Mouse (Mus musculus): ENCODE measurements at regions not wholly inside any gene's neighbourhood (a gene's known extent, or its start where the extent isn't known, plus 50 kb on each side); places are given as distances from the start of the nearest gene placed in this dataset.

DNA sequence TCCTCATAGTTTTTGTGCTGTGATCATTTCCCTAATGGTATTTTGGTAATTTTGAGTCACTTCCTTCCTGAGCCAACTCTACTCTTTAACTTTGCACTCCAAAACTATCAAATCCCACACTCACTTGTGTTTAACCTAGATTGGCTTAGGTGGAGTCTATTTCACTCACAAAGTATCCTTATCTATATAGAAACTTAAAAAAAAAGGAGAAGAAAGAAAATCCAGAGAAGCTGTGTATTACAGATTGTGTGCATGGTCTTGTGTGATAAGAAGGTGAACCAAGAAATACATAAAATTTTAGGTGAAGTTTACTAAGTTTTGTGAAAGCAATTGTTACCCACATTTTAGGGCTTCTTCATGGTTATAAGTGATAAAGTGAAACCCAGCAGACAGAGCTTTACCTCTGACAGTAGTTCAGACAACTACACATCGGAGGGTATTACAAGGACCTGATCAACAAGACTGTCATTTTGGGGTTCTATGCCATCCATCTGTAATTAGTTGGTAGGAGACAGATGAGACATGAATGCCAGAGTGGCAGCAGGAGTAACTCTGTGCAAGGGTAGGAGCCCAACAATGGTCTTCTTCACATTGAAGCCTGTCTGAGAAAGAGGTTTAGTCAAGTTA, 350.0 kb downstream of the Ccser2 start:
- no peak for DNase-seq

DNA sequence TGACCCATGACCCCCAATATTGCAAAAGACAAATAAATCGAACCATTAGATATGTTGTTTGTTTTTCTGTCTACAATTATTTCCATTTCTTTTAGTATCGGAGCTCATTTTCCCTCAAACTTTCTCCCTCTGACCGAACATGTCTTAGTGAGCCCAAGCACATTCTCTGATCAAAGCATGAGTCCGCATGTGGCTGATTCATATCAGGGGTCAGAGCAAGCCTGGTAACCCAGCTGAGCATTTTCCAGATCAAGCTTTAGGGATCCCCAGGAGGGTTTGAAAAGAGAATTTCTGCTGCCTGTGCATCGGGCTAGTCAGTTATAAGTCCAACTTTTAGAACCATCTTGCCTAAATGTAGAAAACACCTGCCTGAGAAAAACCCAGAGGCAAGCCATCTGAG, 350.6 kb downstream of the Ccser2 start:
- no peak for DNase-seq

DNA sequence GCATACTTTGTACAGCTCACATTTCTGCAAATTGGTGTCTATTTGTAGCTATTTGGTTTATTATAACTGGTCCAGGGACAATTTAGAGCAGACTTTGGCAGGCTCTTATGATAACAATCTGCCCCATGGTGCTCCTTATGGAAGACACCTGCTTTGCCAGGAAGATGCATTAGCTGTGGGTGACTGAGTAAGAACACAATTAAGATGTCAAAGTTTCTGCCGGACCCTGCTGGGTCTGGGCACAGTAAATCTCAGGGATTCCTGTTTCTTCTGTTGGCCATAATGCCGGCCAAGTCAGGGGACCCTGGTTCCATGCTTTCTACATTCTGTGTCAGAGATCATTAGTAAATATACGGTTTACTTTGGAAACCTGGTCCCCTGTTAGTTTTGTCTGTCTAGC, 353.7 kb downstream of the Ccser2 start:
- DNase-seq = peak; percentile 89

DNA sequence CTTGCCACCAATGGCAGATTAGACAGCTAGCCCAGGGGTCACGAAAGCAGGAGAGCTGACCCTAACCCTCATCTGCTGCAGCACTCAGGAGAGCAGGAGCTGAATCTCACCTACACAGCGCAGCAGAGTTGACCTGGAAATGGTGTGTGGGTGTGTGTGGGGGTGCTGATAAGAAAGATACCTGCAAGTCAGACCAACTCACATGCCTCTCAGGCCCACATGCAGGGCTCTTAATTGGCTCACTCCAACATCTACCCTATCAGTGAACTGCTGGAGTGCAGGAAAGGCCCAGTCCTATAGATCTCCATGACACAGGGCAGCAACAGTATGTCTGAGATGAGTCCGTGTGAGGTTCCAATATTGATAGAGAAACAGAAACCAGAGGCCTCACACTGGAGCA, 355.7 kb downstream of the Ccser2 start:
- no peak for DNase-seq

DNA sequence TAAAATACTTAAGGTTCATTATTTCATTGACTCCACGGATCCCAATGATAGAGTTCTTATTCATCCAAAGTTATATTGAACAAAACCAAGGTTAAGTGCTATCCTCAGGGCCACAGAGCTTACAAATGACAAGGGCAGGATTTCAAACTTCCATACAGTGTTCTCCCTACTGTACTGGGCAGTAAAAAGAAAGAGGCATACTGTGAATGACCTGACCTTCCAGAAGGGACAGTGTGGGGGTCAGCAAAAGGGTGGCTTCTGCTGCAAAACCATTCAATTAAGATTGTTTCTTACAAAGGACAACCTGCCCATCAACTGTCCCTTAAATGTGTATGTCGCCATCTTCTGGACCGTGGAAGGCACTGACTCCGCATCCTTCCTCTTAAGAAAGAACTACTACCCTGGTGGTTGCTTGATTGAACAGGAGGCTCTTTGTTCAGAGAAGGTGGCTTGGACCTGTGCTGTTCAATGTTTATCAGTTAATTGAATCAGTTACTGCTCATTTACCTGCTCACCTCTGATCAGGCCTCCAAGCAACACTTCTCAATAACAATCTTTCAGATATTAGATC, 384.4 kb downstream of the Ccser2 start:
- peak; percentile 47 to 52 for DNase-seq

DNA sequence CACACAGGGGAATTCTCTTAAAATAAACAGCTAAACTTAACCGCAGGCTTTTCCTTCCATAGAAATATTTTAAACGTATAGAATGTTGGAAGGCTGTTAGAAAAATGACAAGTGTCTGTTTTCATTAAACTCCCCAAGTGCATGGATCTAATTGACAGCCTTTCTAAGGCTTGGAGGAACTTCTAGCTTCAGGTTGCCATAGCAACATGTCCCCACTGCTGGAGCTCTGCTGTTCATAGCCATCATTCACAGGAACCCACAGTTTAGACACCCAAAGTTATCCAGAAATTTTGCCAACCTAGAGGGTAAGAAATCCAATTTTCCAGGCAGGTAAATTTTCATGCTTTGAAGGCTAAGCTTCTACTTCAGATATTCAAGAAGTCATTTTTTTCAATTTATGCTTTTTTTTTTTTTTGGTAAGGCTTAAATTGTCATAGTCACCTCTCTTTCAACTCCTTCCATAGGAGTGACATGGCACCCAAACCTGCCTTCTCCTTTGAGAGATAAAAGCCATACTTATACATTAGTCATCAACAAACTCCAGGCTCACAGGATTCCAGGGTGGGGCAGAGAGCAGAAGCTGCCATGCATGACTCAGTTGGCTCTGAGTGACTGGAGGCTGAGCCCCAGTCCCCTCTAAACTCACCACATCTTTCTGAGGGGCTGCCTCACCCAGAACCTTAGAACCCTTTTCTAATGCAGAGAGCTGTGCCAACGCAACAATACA, 385.1 kb downstream of the Ccser2 start:
- DNase-seq = no peak

DNA sequence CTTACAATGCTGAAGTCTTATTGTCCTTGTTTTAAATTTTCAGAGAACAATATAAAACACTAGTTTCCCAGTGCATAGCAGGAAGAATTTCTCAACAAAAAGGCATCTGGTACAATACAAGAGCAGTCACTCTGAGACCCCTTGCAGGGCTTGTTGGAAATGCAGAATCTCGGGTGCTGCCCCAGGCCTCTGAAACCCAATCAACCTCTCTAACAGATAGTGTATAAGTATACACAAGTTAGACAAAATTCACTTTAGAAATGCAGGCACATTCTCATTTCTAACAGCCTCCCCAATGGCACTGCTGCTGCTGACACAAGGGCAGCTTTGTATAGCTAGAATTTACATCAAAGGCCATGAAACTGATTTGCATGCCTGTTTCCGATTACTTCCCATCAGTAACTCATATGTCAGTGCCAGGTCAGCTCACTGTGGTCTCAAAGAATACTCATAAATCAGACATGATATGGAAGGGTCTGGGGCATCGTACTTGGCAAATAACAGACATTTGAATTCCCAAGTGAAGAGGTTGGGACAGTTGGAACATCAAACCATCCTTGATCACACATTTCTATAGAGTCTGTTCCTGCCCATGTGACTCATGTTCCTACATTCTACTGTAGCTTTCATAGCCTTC, 405.2 kb downstream of the Ccser2 start:
- no peak for DNase-seq

DNA sequence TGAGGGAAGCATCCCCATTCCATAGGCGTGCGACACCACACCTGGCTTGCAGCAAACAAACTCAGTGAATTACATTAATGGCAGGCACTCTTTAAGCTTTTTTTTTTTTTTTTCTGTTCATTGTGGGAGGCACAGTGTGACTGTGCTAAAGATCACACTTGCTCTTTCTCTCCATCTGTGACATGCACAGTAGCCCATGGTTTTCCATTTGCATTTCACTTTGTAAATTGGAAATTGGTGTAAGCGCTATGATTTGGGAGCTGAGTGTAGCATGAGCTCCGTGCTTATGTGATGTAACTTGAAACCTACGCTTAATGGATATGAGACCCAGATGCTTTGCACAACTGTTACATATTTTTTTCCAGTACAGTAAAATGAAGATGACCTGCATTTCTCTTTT, 431.2 kb downstream of the Ccser2 start:
- DNase-seq = no peak

DNA sequence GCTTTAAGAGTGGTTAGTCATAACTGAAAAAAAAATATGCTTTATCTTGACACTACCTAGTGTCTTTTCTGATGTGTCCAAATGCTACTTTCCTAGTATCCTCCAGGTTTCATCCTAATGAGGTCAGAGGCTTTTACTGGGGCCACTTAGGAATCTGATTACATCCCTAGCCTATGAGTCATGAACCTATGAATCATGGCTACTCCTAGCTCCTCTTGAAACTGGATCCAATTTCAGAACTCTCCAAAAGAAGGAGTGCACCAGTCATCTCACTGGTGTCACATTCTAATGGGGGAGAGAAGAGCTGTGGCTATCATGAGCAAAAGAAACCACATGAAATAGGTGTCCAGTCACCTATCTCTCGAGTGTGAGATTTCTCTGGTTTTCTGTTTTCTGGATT, 432.6 kb downstream of the 4930474N05Rik start:
- DNase-seq = no peak

DNA sequence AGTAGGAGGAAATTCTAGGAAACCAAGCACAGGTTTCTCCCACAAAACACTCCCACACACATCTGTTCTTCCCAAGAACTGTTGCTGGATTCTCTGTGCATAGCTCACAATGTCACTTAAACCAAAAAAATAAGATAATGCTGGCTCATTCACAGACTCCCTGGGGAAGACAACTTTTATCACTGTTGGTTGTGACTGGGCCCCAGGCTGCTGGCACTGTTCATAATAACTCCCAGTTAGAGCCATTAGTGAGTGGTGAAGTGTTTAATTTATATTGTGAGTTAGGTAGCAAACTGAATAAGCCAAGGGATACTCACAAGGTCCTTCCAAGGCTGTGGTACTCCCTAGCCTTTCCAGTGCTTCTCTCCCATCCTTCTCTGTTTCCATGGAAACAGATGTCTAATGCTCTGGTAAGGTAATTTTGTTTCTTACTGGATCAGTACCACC, 430.9 kb downstream of the 4930474N05Rik start:
- DNase-seq = no peak

DNA sequence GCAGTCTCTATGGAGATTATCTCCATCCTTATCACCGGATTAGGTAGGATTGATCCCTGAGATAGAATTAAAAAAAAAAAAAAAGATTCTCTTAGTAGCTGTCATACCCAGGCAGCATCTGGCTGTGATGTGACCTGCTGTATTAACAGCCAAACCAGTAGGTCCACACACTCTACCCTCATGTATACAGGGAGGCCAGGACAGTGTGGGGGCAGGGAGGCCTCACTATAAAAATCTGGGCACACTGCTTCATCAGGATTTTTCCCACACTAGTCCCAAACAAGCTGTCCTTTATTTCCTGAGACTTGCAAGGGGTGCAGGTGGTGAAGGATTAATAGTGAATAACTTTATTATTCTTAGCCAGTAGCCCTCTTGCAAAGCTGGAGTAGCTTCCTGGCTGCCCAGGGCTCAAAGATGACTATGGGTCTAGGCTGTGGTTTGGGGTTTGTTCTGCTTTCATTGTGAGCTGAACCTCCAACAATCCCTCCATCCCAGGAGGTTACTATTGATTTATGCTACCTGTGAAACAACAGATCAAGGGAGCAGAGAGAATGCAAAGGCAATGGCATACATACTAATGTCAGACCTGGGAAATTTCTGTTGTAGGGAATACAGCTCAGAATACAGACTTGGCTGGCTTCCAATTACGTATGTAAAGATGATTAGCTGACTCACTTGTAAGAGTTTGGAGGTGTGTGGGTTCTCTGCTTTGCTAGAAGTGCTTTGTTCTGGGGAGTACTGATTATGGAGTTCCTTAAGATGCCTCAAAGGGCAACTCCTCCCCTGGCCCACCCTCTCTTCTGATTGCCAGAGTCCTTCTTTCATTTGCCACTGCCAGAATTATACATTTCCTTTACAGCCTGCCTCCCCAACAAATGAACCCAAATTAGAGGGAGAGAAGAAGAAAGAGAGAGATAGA, 407.6 kb downstream of the 4930474N05Rik start:
- peak in 1 of 2 experiments; percentile 18 for DNase-seq

DNA sequence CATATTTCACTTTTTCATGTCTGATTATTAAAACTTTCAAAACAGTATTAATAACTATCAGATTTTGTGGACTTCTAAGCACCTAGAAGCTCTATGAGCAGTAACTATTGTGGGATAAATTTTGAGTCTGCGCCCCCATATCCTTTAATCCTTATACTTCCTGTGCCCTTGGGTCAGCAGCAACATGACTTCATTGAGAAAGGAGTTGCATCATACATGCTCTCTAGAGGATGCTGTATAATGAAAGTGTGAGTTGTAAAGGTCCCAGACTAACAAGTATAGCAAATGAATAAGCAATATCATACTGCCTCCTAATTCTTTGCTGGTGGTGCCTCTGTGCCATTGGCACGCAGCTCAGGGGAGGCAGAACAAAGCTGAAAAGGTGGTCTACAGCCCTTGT, 404.6 kb downstream of the 4930474N05Rik start:
- DNase-seq = no peak

DNA sequence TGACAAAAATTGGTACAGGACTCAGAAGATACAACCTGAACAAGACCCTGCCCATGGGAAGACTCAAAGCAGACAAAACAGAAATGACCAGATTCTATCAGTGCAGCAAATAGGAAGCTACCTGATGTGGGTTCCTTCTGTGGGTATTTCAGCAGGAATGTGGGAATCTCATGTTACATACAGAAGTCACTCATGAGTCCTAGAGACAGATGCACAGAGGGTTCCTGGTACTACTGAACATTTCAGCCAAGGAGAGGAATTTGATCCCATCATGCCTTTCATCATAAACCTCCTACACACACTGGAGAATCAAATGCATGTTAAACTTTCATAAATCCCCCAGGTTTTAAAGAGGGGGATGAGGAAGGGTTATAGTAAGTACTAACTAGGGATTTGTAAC, 390.8 kb downstream of the 4930474N05Rik start:
- no peak for DNase-seq

DNA sequence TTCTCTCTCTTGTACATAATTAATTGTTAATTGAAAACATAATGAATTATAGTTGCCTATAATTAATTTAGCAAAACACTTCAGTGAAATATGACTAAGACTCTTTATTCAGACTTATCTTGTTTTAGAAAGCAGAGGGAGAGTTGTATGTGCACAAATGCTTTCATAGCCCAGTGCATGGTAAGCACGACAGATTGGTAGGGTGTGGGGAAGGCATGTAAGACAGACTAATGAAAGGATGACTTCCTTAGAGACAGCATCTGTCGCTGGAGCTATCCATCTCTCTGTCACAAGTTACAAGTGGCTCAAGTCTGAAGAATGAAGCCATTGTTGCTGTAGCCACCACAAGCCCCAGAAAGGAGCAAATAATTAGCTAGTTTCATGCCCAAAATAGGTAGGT, 376.9 kb downstream of the 4930474N05Rik start:
- DNase-seq = no peak

DNA sequence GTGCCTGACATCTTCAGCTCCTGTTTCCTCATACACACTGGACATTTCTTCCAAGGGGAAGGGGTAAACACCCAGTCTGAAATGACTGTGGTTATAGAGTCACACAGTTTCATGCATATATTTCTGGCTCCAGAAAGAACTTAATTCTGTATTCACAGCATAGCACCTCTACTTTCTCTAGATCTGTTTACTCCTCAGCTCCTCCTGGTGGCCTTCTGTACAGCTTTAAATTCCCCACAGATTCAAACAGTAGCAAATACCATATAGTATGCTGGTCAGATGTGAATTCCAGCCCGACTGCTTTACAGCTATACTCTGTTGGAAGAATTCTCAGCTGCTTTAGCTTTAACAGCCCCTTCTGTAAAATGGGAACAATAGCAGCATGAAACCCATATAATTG, 375.6 kb downstream of the 4930474N05Rik start:
- no peak for DNase-seq

DNA sequence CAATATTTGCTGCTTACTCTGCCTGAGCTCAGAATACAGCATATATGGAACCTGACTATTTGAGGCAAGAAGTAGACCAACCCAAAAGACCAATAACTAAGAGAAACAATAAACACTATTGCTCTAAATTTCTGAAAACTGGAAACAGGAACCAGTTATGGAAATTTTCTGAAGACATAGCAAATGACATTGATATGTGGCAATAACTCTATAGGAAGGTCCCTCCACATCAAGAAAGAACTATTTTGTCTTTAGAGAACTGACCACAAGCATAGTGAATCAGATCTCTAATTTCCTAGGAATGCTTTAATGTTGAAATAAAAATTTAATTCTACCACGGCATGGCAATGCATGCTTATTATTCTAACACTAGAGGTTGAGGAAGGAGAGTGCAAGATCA, 358.3 kb downstream of the 4930474N05Rik start:
- no peak for DNase-seq

DNA sequence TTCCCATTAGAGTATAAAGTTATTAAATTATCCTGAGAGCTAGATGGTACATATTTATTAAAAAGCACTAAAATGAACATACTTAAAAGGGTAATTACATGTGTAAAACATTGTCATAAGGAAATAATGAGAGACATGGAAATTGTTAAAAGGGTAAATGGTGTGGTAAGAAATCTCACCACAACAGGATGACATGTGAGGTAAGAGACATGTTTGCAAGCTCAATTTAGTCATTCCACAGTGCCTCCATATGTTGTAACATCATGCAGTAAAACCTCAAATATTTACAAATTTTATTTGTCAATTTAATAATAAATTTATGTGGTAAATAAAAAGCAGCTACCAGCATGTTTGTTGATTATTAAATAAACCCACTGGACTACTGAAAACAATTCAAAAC, 355.4 kb downstream of the 4930474N05Rik start:
- no peak for DNase-seq

DNA sequence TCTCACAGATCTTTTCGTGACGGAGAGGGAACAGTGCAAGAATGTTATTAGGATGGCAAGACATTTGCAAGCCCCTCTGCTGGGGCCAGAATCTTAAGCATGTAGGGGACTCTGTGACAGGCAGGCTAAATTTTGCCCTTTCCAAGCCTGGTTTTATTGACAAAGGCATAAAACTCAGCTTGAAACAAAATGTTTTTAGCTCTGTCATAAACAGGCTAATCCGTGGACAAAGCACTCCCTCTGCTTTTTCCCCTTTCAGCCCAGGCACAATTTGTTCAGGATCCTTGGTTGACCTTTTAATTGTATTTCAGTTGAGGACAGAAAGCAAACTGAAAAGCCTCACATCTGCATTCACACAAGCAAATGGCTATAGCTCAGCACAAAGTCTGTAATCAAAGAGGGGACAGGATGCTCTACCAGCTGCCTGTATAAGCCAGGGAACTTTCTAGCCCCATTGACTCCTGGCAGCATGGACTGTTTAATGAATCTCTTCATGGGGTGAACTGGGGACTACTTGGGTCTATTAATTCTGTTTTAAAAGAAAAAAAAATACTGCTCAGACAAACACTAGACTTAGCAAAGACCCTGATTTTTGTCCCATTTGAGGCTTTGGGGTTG, 320.0 kb downstream of the 4930474N05Rik start:
- peak in 1 of 2 experiments; percentile 1 for DNase-seq

DNA sequence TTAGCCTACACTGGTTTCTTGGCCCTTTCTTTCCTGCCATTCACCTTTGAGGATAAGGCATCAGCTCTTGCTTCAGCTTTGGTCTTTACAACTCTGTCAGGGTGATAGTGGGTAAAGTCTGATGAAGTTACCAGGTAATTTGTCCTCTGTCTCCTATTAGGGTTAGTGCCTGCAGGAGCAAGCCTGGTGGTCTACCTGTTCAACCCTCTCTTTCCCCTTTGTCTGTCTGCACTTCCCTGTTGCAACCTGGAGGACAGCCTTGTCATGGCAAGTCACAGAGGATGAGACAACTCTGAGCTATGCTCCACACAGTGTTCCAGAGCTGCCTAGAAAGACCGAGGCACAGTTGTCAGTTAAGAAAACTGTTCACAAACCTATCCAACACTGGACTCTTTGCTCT, 319.5 kb downstream of the 4930474N05Rik start:
- DNase-seq = no peak

Data from cerebellum, postnatal 10 days (tissue).